Mouse (Mus musculus) myocyte (in vitro differentiated cells): ENCODE data around the gene Msx3.

Source experiments
- CEBPB ChIP-seq: IDR thresholded peaks from 2 replicates; pipeline ENCODE4 v1.6.1; 2011; ENCODE audit warnings: mild to moderate bottlenecking, moderate library complexity; ENCODE audit not compliant: poor library complexity, insufficient read depth, severe bottlenecking
- E2F4 ChIP-seq: IDR thresholded peaks from one replicate; pipeline ENCODE4 v1.6.1; 2011; ENCODE audit warnings: mild to moderate bottlenecking, control low read depth, moderate library complexity; ENCODE audit not compliant: insufficient read depth
- MYOD1 ChIP-seq, 3 experiments: IDR thresholded peaks; one replicate each; pipeline ENCODE4 v1.6.1; 2011; ENCODE audit warnings: control low read depth in 2 of 3, low read depth in 2 of 3, mild to moderate bottlenecking in 2 of 3, moderate library complexity in 1 of 3; ENCODE audit not compliant: insufficient read length in 2 of 3, control insufficient read depth in 1 of 3
- POLR2A ChIP-seq: IDR thresholded peaks from one replicate; pipeline ENCODE4 v1.6.1; 2011; ENCODE audit warnings: low read depth, mild to moderate bottlenecking, control low read depth, moderate library complexity; ENCODE audit not compliant: insufficient read length
- POLR2AphosphoS2 ChIP-seq: IDR thresholded peaks from one replicate; pipeline ENCODE4 v1.6.1; 2011; ENCODE audit warnings: low read depth, control low read depth; ENCODE audit not compliant: insufficient read length
- SRF ChIP-seq: IDR thresholded peaks from one replicate; pipeline ENCODE4 v1.6.1; 2011; ENCODE audit warnings: low read depth; ENCODE audit not compliant: control insufficient read depth, insufficient read length
- TCF12 ChIP-seq: IDR thresholded peaks from one replicate; pipeline ENCODE4 v1.6.1; 2011; ENCODE audit warnings: mild to moderate bottlenecking, control low read depth; ENCODE audit not compliant: poor library complexity, insufficient read depth, severe bottlenecking
- TCF3 ChIP-seq: IDR thresholded peaks from one replicate; pipeline ENCODE4 v1.6.1; 2011; ENCODE audit warnings: low read depth, control low read depth; ENCODE audit not compliant: insufficient read length
- USF1 ChIP-seq: IDR thresholded peaks from one replicate; pipeline ENCODE4 v1.6.1; 2011; ENCODE audit warnings: low read depth, mild to moderate bottlenecking, control low read depth, moderate library complexity

- TF ChIP-seq TCF3 (no peak), POLR2AphosphoS2 (no peak), TCF12 (no peak), MYOD1 (IDR thresholded peaks at IDR 0.05; ENCODE audit: control insufficient read depth in 1 of 3, insufficient read length in 2 of 3, low read depth in 2 of 3) (no peak), POLR2A (no peak), USF1 (no peak), SRF (no peak), CEBPB (no peak), E2F4 (no peak)
Measured at GRCm38 (mm10) chr7:140058528-140058927, 9.6 kb upstream of the Msx3 start.
